Mouse (Mus musculus): Measurements from ENCODE around the gene Krt6a.

DNA sequence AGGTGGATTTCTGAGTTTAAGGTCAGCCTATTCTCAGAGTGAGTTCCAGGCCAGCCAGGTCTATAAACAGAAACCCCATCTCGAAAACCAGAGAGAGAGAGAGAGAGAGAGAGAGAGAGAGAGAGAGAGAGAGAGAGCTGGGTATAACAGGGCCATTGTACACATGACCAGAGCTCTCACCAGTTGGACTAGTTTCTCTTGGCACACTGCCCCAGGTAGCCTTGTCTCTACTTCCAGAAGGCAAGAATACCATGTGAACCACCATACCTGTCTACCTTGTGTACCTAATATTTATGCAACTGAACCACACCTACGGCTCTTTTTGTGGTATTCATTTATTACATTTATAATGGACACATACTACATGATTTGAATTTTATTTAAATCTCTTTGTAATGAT lies 5.9 kb downstream of the Krt6a start:
- TF ChIP-seq CTCF (IDR thresholded peaks at IDR 0.05; ENCODE audit: insufficient read depth, low read depth, low read length) = no peak
- TF ChIP-seq POLR2A (IDR thresholded peaks at IDR 0.05; ENCODE audit: insufficient read depth, low read depth, low read length) = no peak

All from olfactory bulb, adult 2 months (tissue).